Mouse (Mus musculus) liver, embryonic 16.5 days (tissue): ENCODE results near the gene Dnajc16. TPM values are rescaled to one million over a fixed set of nuclear protein-coding genes. Genes with fewer than 3 reads are reported as not detected.

Source experiments
- ATAC-seq: fragments of 200-750 bp; cut with Nextera tagmentation; 2 replicates; pipeline ENCODE4 v1.8.0; 2017; ENCODE audit warnings: low read depth, mild to moderate bottlenecking, moderate number of reproducible peaks, moderate library complexity
- H3K27ac ChIP-seq: fragments of 300-500 bp; sonication (generic); 2 replicates; pipeline ENCODE4 v1.5.1; 2014; ENCODE audit warnings: mild to moderate bottlenecking, low read length
- H3K27me3 ChIP-seq: fragments of 300-500 bp; sonication (generic); 2 replicates; pipeline ENCODE4 v1.6.1; 2014; ENCODE audit warnings: low read depth, low read length, mixed read lengths; ENCODE audit not compliant: control insufficient read depth, insufficient read depth
- H3K36me3 ChIP-seq: fragments of 300-500 bp; sonication (generic); 2 replicates; pipeline ENCODE4 v1.6.1; 2014; ENCODE audit warnings: mild to moderate bottlenecking; ENCODE audit not compliant: control insufficient read depth, insufficient read depth
- H3K4me1 ChIP-seq: fragments of 300-500 bp; sonication (generic); 2 replicates; pipeline ENCODE4 v1.6.1; 2014; ENCODE audit warnings: low read depth, low read length, mixed read lengths; ENCODE audit not compliant: control insufficient read depth
- H3K4me2 ChIP-seq: fragments of 300-500 bp; sonication (generic); 2 replicates; pipeline ENCODE4 v1.6.1; 2014; ENCODE audit warnings: low read depth, low read length, mixed read lengths
- H3K4me3 ChIP-seq: fragments of 300-500 bp; sonication (generic); 2 replicates; pipeline ENCODE4 v1.5.1; 2014; ENCODE audit warnings: low read depth, mild to moderate bottlenecking, low read length
- H3K9ac ChIP-seq: fragments of 300-500 bp; sonication (generic); 2 replicates; pipeline ENCODE4 v1.6.1; 2014; ENCODE audit warnings: low read depth, low read length
- H3K9me3 ChIP-seq: fragments of 300-500 bp; sonication (generic); replicated peaks from 2 replicates; pipeline ENCODE4 v1.6.1; 2016; ENCODE audit warnings: low read length; ENCODE audit not compliant: control insufficient read depth
- WGBS: fragments of 180-500 bp; shearing (Covaris S2); extraction: QIAGEN DNeasy Blood & Tissue Kit; methylation state at CpG from one replicate; pipeline ENCODE4 v1.1.7; 2014; ENCODE audit not compliant: insufficient replicate concordance; 5-methylcytosine and 5-hydroxymethylcytosine counted together
- polyA plus RNA-seq: library from polyadenylated mRNA; unstranded; fragments of >200 nt; fragmentation: Nextera tagmentation; extraction: Ambion mirVana; gene quantifications from 2 replicates; pipeline ENCODE4 v1.2.1, GENCODE M21; 2015

Gene Dnajc16
- polyA plus RNA-seq, 1 experiment from 2014 or later, result 2.5 TPM

DNA sequence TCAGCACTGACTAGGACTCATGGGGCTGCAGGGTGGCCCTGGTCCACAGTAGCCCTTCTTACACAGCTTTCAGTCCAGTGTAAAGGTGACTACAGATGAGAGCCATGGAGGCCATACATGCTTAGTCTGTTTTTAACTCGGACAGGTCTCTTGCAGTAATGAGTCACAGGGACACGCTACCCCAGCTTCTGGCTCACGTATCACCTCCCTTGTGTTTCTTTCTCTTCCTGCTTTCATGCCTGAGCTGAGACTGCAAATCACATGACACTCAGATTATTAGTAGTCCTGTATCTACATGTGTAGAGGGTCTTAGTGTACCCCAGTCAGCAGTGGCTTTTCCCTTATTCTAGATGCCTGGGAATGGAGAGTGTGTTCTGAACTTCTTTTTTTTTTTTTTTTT lies 25.7 kb downstream of the Dnajc16 start:
- Histone ChIP-seq H3K9me3 (no peaks in the 10 kb centered on the region), H3K4me2 (no peak overlapping the region), H3K36me3 (peaks cover 28% of the 10 kb centered on the region), H3K4me1 (peaks cover 42% of the 10 kb centered on the region), H3K9ac (no peak overlapping the region), H3K27me3 (no peaks in the 10 kb centered on the region), H3K4me3 (no peak overlapping the region), H3K27ac (no peak overlapping the region)
- no peak for ATAC-seq
- 92% methylated on average over 3 of the region's 3 CpGs for WGBS

DNA sequence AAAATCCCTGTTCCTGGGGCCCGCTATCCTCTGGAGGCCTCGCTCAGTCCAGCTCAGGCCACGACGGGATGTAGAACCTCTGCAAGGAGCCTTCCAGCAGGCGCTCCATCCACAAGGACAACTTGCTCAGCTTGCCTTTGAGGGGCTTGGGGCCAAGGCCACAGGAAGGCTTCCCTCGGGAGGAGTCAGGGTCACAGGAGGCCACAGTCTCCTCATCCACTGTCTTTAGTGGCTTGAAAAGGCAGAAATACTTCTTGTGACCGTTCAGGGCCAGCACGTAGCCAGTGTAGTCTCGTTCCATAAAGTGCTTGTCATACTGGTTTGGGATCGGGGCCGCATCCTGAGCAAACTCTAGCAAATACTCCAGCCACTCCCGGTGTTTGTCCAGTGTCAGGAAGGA lies 27.3 kb downstream of the Dnajc16 start:
- Histone ChIP-seq H3K9ac (no peak overlapping the region), H3K4me1 (peaks cover 42% of the 10 kb centered on the region), H3K9me3 (no peaks in the 10 kb centered on the region), H3K36me3 (peaks cover 22% of the 10 kb centered on the region), H3K4me3 (no peak overlapping the region), H3K27ac (no peak overlapping the region), H3K4me2 (no peak overlapping the region), H3K27me3 (no peaks in the 10 kb centered on the region)
- WGBS, result 90% methylated on average over 12 of the region's 12 CpGs
- no peak for ATAC-seq

DNA sequence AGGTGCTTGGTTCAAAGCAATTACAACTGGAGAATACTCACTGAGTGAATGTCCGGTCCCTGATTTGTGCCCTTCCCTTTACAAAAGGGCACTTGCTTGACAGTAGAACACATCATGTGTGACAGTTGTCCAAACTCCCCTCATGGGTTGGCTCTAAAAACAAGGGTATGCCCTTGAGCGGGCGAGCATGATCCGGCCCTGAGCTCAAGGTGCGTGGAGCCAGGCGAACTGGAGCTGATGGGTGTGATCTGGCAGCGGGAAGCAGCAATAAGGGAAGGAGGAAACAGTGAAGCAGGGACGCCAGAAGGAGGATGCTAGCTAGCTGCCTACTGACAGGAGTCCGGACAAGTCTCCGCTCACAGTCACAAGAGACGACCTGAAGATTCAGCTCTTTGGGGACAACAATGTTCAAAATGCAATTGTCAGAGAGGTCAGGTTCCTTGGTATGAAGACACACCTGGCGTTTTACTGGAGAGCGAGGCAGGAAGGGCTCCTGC lies 28.6 kb downstream of the Dnajc16 start:
- WGBS, result 86% methylated on average over 13 of the region's 13 CpGs
- Histone ChIP-seq H3K36me3 (peaks cover 19% of the 10 kb centered on the region), H3K4me1 (peaks cover 41% of the 10 kb centered on the region), H3K4me2 (no peak overlapping the region), H3K9me3 (no peaks in the 10 kb centered on the region), H3K4me3 (no peak overlapping the region), H3K27ac (no peak overlapping the region), H3K9ac (no peak overlapping the region), H3K27me3 (no peaks in the 10 kb centered on the region)
- ATAC-seq, result no peak

DNA sequence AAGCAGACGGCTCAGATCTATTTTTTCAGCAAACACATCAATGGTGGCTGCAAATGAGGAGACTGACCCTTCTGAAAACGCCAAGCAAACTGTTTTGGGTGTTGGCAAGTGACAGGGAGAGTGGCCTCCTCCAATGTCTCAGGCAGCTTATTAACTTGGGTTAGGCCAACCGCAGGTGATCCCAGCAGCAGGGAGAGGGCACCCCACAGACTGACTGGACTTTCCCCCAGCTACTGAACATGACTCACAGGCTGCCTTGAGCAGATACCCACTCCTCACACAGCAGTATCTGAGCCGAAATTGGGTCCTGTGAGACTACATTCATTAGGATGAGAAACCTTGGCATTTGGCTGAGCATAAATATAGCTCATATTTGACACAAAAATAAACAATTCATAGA lies 29.8 kb downstream of the Dnajc16 start:
- Histone ChIP-seq H3K27me3 (no peaks in the 10 kb centered on the region), H3K9me3 (no peaks in the 10 kb centered on the region), H3K4me2 (no peak overlapping the region), H3K4me1 (peaks cover 29% of the 10 kb centered on the region), H3K4me3 (no peak overlapping the region), H3K27ac (no peak overlapping the region), H3K36me3 (peaks cover 19% of the 10 kb centered on the region), H3K9ac (no peak overlapping the region)
- WGBS, result 78% methylated on average over 4 of the region's 4 CpGs
- ATAC-seq, result no peak

DNA sequence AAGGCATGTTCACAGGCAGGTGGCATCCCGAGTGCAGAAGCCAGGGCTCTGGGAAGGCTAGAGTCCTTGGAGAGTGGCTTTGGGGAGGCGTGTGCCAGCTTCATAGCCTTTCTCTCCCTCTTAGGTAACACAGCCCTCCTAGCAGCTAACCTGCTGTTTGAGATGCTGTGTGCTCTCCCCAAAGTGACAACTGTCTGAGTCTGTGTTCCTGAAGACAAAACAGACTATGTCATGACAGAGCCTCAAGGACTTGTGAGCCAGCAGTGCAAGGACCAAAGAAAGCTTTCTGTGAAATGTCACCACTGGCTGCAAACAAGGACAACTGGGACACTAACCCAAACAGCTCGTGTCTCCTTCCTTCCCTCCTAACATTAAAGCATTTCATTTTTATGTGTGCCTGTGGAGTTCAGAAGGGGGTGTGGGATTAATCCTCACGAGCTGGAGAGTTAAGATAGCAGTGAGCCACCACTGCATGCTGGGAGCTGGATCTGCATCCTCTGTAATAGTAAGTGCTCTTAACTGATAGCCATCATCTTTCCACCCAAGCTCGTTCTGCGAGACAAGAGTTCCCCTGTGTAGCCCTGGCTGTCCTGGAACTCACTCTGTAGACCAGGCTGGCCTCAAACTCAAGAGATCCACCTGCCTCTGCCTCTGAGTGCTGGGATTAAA lies 31.7 kb downstream of the Dnajc16 start:
- peaks cover 12% of the 10 kb centered on the region for H3K36me3 ChIP-seq
- H3K27ac ChIP-seq, result peak overlapping the region; percentile 85
- no peaks in the 10 kb centered on the region for H3K9me3 ChIP-seq
- H3K4me3 ChIP-seq, result no peak overlapping the region
- no peaks in the 10 kb centered on the region for H3K27me3 ChIP-seq
- peak overlapping the region; percentile 28 for H3K4me2 ChIP-seq
- peaks cover 38% of the 10 kb centered on the region for H3K4me1 ChIP-seq
- H3K9ac ChIP-seq, result peak overlapping the region; percentile 30; the same call in 1 of the 2 replicates
- 33% methylated on average over 6 of the region's 6 CpGs for WGBS
- ATAC-seq, result peak; percentile 87

DNA sequence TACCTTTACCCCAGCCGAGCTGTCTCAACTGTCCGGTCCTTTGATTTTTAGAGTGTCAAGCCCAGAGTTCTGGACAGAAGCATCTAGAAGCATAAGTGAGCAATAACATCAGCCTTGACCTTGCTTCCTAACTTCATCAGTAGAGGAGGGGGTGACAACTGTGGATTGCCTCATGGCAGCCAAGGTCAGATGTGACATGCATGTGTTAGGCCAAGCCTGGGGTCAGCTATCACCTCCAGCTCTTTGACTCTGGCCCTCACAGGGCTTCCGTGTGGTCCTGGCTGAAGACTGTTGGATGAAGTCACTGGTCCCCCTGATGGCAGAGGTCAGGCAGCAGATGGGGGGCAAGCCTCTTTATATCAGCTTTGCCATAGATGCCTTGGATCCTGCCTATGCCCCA lies 33.6 kb downstream of the Dnajc16 start:
- no peak overlapping the region for H3K4me2 ChIP-seq
- no peaks in the 10 kb centered on the region for H3K36me3 ChIP-seq
- no peak overlapping the region for H3K9ac ChIP-seq
- peaks cover 46% of the 10 kb centered on the region for H3K4me1 ChIP-seq
- 90% methylated on average over 3 of the region's 3 CpGs for WGBS
- H3K27ac ChIP-seq, result peak overlapping the region; percentile 36; the same call in 1 of the 2 replicates
- H3K4me3 ChIP-seq, result no peak overlapping the region
- no peaks in the 10 kb centered on the region for H3K9me3 ChIP-seq
- no peak for ATAC-seq
- H3K27me3 ChIP-seq, result no peaks in the 10 kb centered on the region

DNA sequence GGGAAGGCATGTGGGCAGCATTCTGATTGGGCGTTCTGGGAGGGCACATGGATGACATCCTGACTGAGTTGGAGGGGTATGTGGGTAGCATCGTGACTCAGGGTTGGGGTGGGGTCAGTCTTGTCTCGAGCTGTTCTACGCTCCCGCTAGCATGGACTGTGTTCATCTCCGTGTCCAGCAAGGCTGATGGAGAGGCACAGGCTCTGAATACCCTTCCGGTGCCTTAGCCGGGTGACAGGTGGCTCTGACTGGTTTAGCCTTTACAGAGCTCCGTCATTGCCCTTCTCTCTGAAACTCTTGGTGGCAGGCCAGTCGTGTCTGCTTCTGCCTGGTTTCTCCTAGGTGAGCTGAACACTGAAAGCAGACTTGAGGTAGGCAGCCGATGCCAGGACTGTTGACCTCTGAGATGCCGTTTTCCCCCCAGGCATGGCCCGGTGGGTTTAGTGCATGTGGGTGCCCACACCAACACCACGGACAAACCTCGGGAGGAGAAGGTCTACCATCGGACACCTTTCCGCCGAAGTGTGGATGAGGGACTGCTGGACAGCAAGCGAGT lies 35.3 kb downstream of the Dnajc16 start:
- 82% methylated on average over 19 of the region's 19 CpGs for WGBS
- Histone ChIP-seq H3K4me1 (peaks cover 59% of the 10 kb centered on the region), H3K9ac (no peak overlapping the region), H3K36me3 (no peaks in the 10 kb centered on the region), H3K4me3 (no peak overlapping the region), H3K9me3 (no peaks in the 10 kb centered on the region), H3K4me2 (no peak overlapping the region), H3K27ac (peak overlapping the region; percentile 55), H3K27me3 (no peaks in the 10 kb centered on the region)
- no peak for ATAC-seq

DNA sequence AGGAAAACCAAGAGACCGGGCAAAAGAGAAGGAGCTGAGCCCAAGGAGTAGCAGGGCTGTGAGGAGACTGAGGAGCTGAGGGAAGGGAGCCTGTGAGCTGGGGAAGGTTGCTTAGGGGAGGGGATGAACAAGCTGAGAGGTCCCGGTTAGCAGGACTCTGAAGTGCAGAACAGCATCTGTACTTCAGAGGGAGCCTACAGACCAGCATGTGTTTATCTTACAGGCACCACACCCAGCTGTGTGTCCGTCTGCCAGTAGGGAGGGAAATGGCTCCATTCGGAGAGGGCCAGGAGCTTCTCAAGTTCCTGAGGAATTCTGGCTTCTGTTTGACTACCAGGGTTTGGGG lies 38.7 kb downstream of the Dnajc16 start:
- peak overlapping the region; percentile 32 for H3K9ac ChIP-seq
- H3K4me3 ChIP-seq, result peak overlapping the region; percentile 21
- H3K36me3 ChIP-seq, result no peaks in the 10 kb centered on the region
- peak; percentile 90 for ATAC-seq
- peaks cover 38% of the 10 kb centered on the region for H3K4me1 ChIP-seq
- WGBS, result 2% methylated on average over 4 of the region's 4 CpGs
- peak overlapping the region; percentile 59 for H3K4me2 ChIP-seq
- no peaks in the 10 kb centered on the region for H3K27me3 ChIP-seq
- H3K27ac ChIP-seq, result peak overlapping the region; percentile 99
- H3K9me3 ChIP-seq, result no peaks in the 10 kb centered on the region

DNA sequence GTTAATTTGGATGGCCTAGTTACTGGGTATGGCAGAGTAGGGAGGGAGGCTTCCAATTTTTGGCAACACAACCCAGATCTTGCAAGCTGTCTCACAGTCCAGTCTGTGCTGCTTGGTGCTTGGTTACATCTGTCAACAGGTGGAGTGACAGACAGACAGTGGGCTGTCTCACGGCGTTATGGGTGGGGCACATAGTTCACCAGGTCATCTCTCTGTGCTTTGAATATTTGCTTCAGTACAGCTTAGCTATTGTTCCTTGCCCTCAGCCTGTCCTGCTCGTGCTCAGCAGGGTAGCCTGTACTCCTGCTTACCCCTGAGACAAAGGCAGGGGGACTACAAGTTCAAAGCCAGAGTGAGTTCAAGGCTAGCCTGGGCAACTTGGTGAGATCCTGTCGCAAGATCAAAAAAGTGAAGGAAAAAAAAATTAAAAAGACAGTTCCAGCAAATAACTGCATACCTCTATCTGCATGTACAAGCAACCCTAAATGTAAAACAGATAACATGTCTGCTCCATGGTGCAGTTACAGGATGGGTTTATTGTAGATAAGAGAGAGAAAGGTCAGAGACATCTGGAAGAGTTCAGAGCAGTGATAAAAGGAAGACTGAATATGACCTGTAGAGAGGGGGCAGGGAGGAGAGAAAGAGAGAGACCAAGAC lies 39.2 kb downstream of the Dnajc16 start:
- no peaks in the 10 kb centered on the region for H3K9me3 ChIP-seq
- WGBS, result 11% methylated on average over 4 of the region's 4 CpGs
- H3K27me3 ChIP-seq, result no peaks in the 10 kb centered on the region
- peak overlapping the region; percentile 55 for H3K9ac ChIP-seq
- peak overlapping the region; percentile 99 for H3K27ac ChIP-seq
- H3K36me3 ChIP-seq, result no peaks in the 10 kb centered on the region
- H3K4me1 ChIP-seq, result peaks cover 42% of the 10 kb centered on the region
- H3K4me2 ChIP-seq, result peak overlapping the region; percentile 59
- peak overlapping the region; percentile 21 for H3K4me3 ChIP-seq
- peak; percentile 85 for ATAC-seq
